Mouse (Mus musculus): Measurements from ENCODE around the gene Pygo2.

DNA sequence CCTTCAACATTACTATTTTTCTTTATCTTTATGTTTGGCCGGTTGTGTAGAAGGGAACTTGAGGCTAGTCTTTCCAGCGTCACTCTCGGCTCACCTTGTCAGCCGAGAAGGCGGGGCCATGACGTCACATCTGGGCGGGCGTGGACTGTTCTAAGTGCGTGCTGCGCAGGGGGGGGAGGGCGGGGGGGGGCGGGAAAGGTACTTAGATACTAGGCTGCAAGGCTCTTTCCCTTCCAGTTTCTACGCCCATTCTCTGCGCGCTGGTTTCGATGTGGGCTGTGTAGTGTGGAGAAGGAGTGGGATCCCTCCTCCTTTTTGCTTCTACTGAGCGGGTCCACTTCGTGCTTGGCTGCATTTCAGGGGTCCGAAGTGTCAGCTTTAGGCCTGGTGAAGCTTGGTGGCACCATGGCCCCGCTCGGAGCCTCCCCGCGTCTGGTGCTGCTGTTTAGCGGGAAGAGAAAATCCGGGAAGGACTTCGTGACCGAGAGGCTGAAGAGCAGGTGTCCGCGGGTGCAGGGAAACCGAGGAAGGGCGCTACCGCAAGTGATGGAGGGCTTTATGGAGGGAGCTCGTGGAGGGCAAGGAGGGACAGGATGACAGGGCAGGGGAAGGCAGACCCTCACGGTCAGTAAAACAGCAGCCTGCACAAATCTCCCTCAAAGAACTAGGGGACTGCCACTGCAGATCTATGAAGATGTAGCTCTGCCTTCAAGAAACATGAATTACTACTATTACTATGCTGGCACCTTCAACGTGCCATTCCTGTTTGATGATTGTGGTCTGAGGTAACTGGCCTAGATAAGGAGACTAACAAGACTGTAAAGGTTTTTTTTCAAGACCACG, 29.2 kb downstream of the Pygo2 start:
- TF ChIP-seq POLR2A (IDR thresholded peaks at IDR 0.05; ENCODE audit: control insufficient read depth, low read depth, low read length) (0 out of 2 replicates have a peak, but pooled peaks have one; percentile 17), CTCF (IDR thresholded peaks at IDR 0.05; ENCODE audit: control insufficient read depth, insufficient read depth, insufficient replicate concordance, low read depth, low read length) (no peak)

All from testis, adult 2 months (tissue).